Mouse (Mus musculus) cerebellum, postnatal 25 days (tissue): ENCODE measurements around the gene Srsf2.
"Not testable (repeated sequence)": the region's sequence is repeated elsewhere in the genome, so short reads cannot be mapped to it uniquely, and the experiment has no call there.

ENCODE experiments used
- DNase-seq, 2 experiments: peaks; one replicate each; pipeline ENCODE4 v3.0.0; 2021; ENCODE audit warnings: mixed read lengths in 2 of 2

The Srsf2 gene

GRCm38 (mm10) chr11:116852891-116853511, at the start of gene Srsf2:
Srsf2 (minus strand) TSS chr11:116853094.
- DNase-seq, result peak; percentile 98 to 99

GRCm38 (mm10) chr11:116902588-116902987, 49.7 kb upstream of the Srsf2 start:
- DNase-seq, result not testable (repeated sequence)

- peak in 1 of 2 experiments; percentile 33 for DNase-seq
Measured at GRCm38 (mm10) chr11:116899247-116899646, 46.4 kb upstream of the Srsf2 start.

- no peak for DNase-seq
Measured at GRCm38 (mm10) chr11:116895402-116895801, 42.5 kb upstream of the Srsf2 start.

DNA sequence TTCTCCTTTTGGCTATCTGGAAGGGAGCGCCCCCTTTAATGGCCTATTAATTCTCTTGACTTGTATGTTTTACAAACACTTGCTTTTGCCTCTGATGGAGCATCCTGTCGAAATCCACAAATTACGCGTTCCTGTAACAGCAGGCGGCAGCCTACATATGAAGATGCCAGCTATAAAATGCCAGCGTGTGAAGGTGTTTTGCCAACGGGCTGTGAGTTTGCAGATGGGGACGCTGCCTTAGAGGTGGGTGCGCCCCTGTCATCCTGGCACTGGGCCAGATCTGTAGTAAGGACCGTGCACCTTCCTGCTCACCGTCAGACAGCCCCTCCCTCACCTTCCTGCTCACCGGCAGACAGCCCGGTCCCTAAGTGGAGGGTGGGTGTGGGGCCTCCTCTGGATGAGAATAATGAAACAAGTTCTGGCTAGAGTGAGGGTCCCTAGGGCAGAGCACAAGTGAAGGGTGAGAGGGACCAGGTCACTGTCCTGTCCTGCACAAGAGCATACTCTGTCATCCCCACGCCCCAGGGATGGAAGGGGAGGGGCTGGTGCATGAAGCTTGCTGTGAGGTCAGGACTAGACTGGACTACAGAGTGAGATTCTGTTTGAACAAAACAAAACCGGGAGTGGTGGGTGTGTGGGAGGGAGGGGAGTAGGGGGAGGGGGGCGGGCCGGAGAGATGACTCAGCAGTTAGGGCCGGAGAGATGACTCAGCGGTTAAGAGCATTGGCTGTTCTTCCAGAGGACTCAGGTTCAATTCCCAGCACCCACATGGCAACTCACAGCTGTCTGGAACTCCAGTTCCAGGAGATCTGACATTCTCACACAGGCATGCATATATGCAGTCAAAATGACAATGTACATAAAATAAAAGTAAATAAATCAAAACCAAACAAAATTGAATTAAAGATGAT, 40.9 kb upstream of the Srsf2 start:
- peak in 1 of 2 experiments; percentile 28 for DNase-seq

GRCm38 (mm10) chr11:116887136-116887535, 34.2 kb upstream of the Srsf2 start:
- DNase-seq, result no peak

DNA sequence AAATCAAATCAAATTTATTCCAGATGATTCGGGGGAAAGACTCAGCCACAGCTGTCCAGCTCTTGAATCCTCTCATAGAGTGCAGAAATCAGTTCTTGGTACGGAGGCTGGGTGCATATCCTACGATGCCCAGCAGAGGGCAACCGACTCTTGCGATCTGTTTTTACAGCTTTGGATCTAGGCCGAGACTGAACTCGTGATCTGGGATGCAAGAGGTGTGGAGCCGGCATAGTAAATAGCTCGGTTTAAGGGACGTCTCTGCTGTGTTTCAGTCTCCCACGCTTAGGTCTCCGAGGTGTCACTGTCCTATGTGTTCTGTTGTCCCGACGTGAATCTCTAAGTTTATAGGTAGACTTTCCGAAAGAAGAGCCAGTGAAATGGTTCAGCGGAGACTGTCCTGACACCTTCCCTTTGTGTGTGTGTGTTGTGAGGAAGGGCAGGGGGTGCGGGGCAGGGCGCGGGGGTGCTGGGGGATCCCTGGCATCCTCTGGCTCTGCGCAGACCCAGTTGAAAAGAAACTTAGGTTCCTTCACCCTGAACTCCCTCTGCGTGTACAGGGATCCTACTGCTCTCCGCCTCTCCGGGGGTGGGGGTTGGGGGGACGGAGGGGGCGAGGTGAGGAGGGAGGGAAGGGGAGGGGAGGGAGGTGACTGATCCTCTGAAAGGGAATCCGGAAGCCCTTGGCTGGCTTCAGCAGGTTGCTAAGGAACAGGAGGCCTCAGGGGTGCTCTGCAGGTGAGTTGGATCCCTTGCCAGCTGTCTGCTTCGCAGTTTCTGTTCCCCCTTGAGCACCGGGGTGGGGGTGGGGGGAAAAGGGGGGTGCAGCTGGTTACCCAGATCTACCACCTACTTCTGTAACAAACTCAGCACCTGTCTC, 32.6 kb upstream of the Srsf2 start:
- peak; percentile 85 to 90 for DNase-seq

- no peak for DNase-seq
Measured at GRCm38 (mm10) chr11:116884061-116884460, 31.2 kb upstream of the Srsf2 start.

DNA sequence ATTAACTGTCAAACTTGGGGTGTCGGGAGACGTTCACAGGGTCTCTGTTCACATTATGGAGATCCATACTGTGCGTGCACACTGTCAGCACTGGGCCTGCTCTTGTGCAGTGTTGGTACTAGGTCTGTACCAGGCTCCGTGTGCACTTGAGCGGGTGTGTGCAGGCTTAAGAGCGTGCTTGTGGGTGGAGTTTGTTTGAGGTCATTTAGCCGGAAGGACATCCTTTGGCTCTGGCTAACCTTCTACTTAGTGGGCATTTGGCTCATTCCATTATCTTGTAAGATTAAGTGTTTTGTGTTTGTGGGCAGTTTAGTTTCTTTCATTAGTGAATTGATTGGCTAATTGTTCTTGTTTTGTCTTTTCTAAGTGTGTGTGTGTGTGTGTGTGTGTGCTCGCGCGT, 29.6 kb upstream of the Srsf2 start:
- DNase-seq, result no peak

- DNase-seq, result no peak
Measured at GRCm38 (mm10) chr11:116881440-116881839, 28.5 kb upstream of the Srsf2 start.

DNA sequence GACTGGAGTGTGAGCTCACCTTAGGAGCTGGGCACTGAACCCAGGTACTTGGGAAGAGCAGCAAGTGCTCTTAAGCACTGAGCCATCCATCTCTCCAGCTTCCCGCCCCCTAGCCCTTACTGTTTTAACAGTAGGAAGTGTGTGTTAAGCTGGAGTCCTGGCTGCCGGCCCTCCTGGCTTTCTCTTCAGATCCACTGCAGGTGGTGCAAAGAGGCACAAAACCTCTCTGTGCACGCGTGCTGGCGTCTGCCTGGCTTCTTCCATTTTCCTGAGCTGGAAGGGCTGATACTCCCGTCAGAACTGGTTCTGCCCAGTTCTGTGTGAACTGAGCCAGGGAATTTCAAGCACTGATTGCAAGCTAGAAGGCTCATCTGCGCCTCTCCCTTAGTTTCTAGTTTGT, 27.9 kb upstream of the Srsf2 start:
- DNase-seq, result peak; percentile 46 to 61

- peak in 1 of 2 experiments; percentile 46 for DNase-seq
Measured at GRCm38 (mm10) chr11:116878454-116878853, 25.6 kb upstream of the Srsf2 start.

DNA sequence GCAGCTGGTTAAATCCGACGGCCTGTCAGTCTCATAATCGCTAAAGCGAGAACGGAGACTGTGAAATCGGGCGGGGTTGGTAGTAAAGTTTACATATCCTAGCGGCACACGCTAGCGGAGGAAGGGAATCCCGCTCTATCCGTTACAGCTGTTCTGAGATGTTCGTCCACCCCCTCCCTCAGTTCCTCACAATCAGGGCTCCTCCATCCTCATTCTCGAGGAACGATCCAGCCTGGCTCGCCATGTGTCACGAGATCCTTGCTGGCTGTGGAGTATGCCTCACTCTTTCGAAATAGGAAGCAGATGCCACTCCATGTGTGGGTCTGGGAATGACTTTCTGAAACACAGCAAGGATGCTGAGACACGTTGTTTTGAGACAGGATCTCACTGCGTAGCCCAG, 21.1 kb upstream of the Srsf2 start:
- no peak for DNase-seq

DNA sequence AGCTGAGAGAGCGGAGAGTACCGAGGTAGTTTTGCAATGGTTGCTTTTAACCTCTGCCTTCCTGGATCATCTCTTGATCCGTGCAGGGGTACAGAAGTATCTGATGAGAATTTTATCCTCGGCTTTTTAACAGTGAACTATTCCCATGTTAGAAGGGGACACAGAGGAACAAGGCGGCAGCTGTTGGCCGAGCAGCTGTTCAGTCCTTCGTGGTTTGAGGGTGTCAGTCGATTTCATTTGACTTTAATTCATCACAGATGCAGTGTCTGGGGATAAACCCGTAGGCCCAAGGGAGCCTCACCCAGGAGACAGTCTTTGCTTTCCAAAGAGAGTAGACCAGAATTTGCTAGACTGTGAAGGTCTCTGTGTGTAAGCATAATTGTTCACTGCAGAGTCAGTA, 18.6 kb upstream of the Srsf2 start:
- no peak for DNase-seq

DNA sequence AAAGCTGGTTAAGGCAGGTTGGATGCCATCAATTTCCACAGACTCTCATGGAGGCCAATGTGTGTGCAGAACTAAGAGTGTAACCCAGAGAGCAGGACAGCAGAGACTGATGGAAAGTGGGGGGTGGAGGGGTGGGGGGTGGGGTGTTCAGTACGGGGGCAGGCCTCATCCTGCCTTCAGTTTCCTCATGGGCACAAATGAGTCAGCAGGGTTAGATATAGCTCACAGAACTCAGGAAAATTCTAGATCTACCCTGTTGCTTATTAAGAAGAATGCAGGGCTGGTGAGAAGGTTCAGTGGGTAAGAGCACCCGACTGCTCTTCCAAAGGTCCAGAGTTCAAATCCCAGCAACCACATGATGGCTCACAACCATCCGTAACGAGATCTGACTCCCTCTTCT, 16.7 kb upstream of the Srsf2 start:
- no peak for DNase-seq

DNA sequence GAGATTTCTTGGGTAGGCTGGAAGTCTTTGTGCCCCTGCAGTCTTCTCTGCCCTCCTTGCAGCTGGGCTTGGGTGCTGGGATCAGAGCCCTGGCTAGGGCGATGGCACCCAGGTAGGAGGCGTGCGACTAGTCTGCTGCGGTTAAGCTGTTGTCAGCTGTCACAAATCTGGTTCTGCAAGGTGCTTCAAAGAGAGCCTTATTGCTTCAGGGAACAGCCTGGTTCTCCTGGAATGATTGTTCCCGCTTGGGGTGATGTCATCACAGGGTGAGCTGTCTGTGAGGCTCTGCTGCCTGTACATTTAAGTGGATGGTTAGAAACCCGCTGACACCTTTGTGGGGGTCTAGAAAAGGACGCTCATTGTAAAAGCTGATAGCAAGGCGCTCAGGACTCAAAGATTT, 16.3 kb upstream of the Srsf2 start:
- no peak for DNase-seq

- no peak for DNase-seq
Measured at GRCm38 (mm10) chr11:116868129-116868528, 15.2 kb upstream of the Srsf2 start.

- no peak for DNase-seq
Measured at GRCm38 (mm10) chr11:116865945-116866585, 13.2 kb upstream of the Srsf2 start.

- no peak for DNase-seq
Measured at GRCm38 (mm10) chr11:116864444-116864843, 11.6 kb upstream of the Srsf2 start.

DNA sequence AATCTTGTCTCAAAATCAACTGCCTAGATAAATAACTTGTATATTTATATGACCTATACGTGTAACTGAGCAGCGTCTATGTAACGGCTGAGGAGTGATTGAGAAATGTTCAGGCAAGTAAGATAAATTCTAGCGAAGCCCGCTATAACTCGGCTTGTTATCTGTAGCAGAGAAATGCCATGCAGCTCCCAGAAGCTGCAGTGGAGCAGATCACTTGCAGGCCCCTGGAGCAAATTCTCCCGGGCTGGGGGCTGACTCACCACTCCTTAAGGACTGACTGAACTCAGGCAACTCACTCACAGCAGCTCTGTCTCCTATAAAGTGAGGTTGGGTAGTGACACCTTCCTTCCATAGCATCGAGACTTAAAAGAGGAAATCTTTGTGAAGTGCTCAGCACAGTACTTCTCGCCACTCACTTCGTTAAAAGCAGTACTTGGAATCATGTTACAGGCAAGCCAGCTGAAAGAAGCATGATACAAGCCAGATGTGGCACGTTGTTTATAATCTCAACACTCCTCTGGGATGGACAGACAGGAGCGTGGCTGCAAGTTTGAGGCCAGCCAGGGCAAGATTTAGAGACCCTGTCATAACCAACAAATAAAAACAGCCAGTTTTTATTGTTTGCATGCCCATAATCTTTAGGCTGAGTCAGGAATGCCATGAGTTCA, 4.4 kb upstream of the Srsf2 start:
- DNase-seq, result no peak

GRCm38 (mm10) chr11:116854279-116854678, 1.4 kb upstream of the Srsf2 start:
- no peak for DNase-seq

- peak; percentile 99 for DNase-seq
Measured at GRCm38 (mm10) chr11:116853512-116853928, 626 bp upstream of the Srsf2 start.
